Mouse (Mus musculus) heart, adult 2 months (tissue): ENCODE measurements at regions not wholly inside any gene's neighbourhood (a gene's known extent, or its start where the extent isn't known, plus 50 kb on each side); places are given as distances from the start of the nearest gene placed in this dataset.
A peak's percentile ranks its signal among the peaks of the same experiment; 100 is the strongest.

Experiments used
- DNase-seq, 2 experiments: peaks; one replicate each; pipeline ENCODE4 v3.0.0; 2021
- H3K27ac ChIP-seq: fragments of 200-600 bp; 2 replicates; pipeline ENCODE4 v1.8.1; 2022
- H3K27me3 ChIP-seq: fragments of 200-500 bp; 2 replicates; pipeline ENCODE4 v1.6.1; 2012; ENCODE audit warnings: mild to moderate bottlenecking, low read length, inconsistent platforms, mixed read lengths; ENCODE audit not compliant: control insufficient read depth, insufficient read depth
- H3K36me3 ChIP-seq: fragments of 200-500 bp; 2 replicates; pipeline ENCODE4 v1.6.1; 2012; ENCODE audit warnings: low read length, inconsistent platforms; ENCODE audit not compliant: control insufficient read depth, insufficient read depth
- H3K4me1 ChIP-seq: fragments of 200-500 bp; 2 replicates; pipeline ENCODE4 v1.6.1; 2011; ENCODE audit warnings: low read length; ENCODE audit not compliant: control insufficient read depth, insufficient read depth
- H3K4me3 ChIP-seq: fragments of 200-600 bp; 2 replicates; pipeline ENCODE4 v1.8.1; 2022
- H3K79me2 ChIP-seq: fragments of 200-500 bp; replicated peaks from 2 replicates; pipeline ENCODE4 v1.6.1; 2012; ENCODE audit warnings: mild to moderate bottlenecking, inconsistent platforms, low read length, moderate library complexity, mixed read lengths; ENCODE audit not compliant: control insufficient read depth, insufficient read depth
- H3K9ac ChIP-seq: fragments of 200-500 bp; 2 replicates; pipeline ENCODE4 v1.6.1; 2012; ENCODE audit warnings: low read depth, mild to moderate bottlenecking, control low read depth, inconsistent platforms, low read length, mixed read lengths
- CTCF ChIP-seq: fragments of 200-600 bp; IDR thresholded peaks from 2 replicates; pipeline ENCODE4 v1.8.1; 2022; ENCODE audit warnings: antibody characterized with exemption, mild to moderate bottlenecking, moderate library complexity
- EP300 ChIP-seq: fragments of 200-500 bp; IDR thresholded peaks from 2 replicates; pipeline ENCODE4 v1.6.1; 2011; ENCODE audit warnings: low read depth, low read length, control low read depth; ENCODE audit not compliant: insufficient read depth
- POLR2A ChIP-seq: fragments of 200-500 bp; IDR thresholded peaks from 2 replicates; pipeline ENCODE4 v1.6.1; 2011; ENCODE audit warnings: mild to moderate bottlenecking, low read depth, low read length, control low read depth; ENCODE audit not compliant: insufficient read depth
- WGBS: fragments of 180-500 bp; shearing (Covaris S2); methylation state at CpG from one replicate; pipeline ENCODE4 v1.1.7; 2018; 5-methylcytosine and 5-hydroxymethylcytosine counted together
- intact Hi-C: fragments of 180-260 bp; cut with DNase I; formaldehyde crosslinking; loops from one replicate; pipeline ENCODE4 v1.15.1; 2025

GRCm38 (mm10) chr3:51111241-51111640 lies 113.0 kb upstream of the Noct start:
- H3K4me3 ChIP-seq: no peak overlapping the region
- no peak overlapping the region for H3K27ac ChIP-seq
- no peaks in the 10 kb centered on the region for H3K4me1 ChIP-seq
- no peaks in the 10 kb centered on the region for H3K27me3 ChIP-seq
- H3K36me3 ChIP-seq: no peaks in the 10 kb centered on the region
- TF ChIP-seq CTCF (no peak), POLR2A (no peak), EP300 (no peak)
- no peak overlapping the region for H3K9ac ChIP-seq
- no peaks in the 10 kb centered on the region for H3K79me2 ChIP-seq
- intact Hi-C loops: no loop called here
- 96% methylated on average over 11 of the region's 11 CpGs for WGBS
- DNase-seq: no peak

- Histone ChIP-seq H3K9ac (no peak overlapping the region), H3K27ac (no peak overlapping the region), H3K4me1 (no peaks in the 10 kb centered on the region), H3K79me2 (no peaks in the 10 kb centered on the region), H3K27me3 (no peaks in the 10 kb centered on the region), H3K4me3 (no peak overlapping the region), H3K36me3 (no peaks in the 10 kb centered on the region)
- 60% methylated on average over 3 of the region's 3 CpGs for WGBS
- DNase-seq: no peak
- TF ChIP-seq EP300 (no peak), CTCF (no peak), POLR2A (no peak)
- intact Hi-C loops: no loop called here
Measured at GRCm38 (mm10) chr3:51112351-51112750, 111.9 kb upstream of the Noct start.

- Histone ChIP-seq H3K9ac (no peak overlapping the region), H3K36me3 (no peaks in the 10 kb centered on the region), H3K4me1 (no peaks in the 10 kb centered on the region), H3K4me3 (no peak overlapping the region), H3K27me3 (no peaks in the 10 kb centered on the region), H3K79me2 (no peaks in the 10 kb centered on the region), H3K27ac (no peak overlapping the region)
- WGBS: 48% methylated on average over 2 of the region's 2 CpGs
- DNase-seq: no peak
- TF ChIP-seq POLR2A: no peak
- TF ChIP-seq EP300: no peak
- TF ChIP-seq CTCF: no peak
- intact Hi-C loops: no loop called here
Measured at GRCm38 (mm10) chr3:51115921-51116320, 108.3 kb upstream of the Noct start.

- intact Hi-C loops: no loop called here
Measured at GRCm38 (mm10) chr3:51118706-51119105, 105.5 kb upstream of the Noct start.

GRCm38 (mm10) chr3:51120522-51120921 lies 103.7 kb upstream of the Noct start:
- Histone ChIP-seq H3K27ac (no peak overlapping the region), H3K4me1 (no peaks in the 10 kb centered on the region), H3K9ac (no peak overlapping the region), H3K36me3 (no peaks in the 10 kb centered on the region), H3K4me3 (no peak overlapping the region), H3K79me2 (no peaks in the 10 kb centered on the region), H3K27me3 (no peaks in the 10 kb centered on the region)
- peak in 1 of 2 experiments; percentile 8 for DNase-seq
- TF ChIP-seq EP300 (no peak), POLR2A (no peak), CTCF (no peak)
- 71% methylated on average over 12 of the region's 12 CpGs for WGBS
- intact Hi-C loops: loop anchor here (5.0 kb wide), 1 partner anchor 818 kb away; no protein-coding TSS in a partner anchor

More at GRCm38 (mm10) chr3:51118706-51119105, 105.5 kb upstream of the Noct start:
- Histone ChIP-seq H3K27me3 (no peaks in the 10 kb centered on the region), H3K4me3 (no peak overlapping the region), H3K36me3 (no peaks in the 10 kb centered on the region), H3K79me2 (no peaks in the 10 kb centered on the region), H3K27ac (no peak overlapping the region), H3K4me1 (no peaks in the 10 kb centered on the region), H3K9ac (no peak overlapping the region)
- DNase-seq: no peak
- 54% methylated on average over 7 of the region's 7 CpGs for WGBS
- TF ChIP-seq POLR2A: no peak
- TF ChIP-seq EP300: no peak
- TF ChIP-seq CTCF: no peak

- intact Hi-C loops: loop anchor here (1.0 to 5.0 kb wide), 2 partner anchors 47 to 820 kb away; no protein-coding TSS in a partner anchor
Measured at GRCm38 (mm10) chr3:51121703-51122540, 102.3 kb upstream of the Noct start.

More at GRCm38 (mm10) chr3:51121703-51122540, 102.3 kb upstream of the Noct start:
- H3K4me3 ChIP-seq: no peak overlapping the region
- peak; percentile 44 to 54 for DNase-seq
- H3K79me2 ChIP-seq: no peaks in the 10 kb centered on the region
- H3K27me3 ChIP-seq: no peaks in the 10 kb centered on the region
- no peaks in the 10 kb centered on the region for H3K36me3 ChIP-seq
- no peak overlapping the region for H3K27ac ChIP-seq
- 34% methylated on average over 9 of the region's 9 CpGs for WGBS
- no peak for TF ChIP-seq POLR2A
- TF ChIP-seq CTCF: peak; percentile 90
- TF ChIP-seq EP300: no peak
- no peaks in the 10 kb centered on the region for H3K4me1 ChIP-seq
- no peak overlapping the region for H3K9ac ChIP-seq
